Mouse (Mus musculus) MEL (cell line): ENCODE measurements around the gene Stx2.

Source experiments
- CTCF ChIP-seq, 3 experiments: IDR thresholded peaks in 2 of 3; conservative IDR thresholded peaks in 1 of 3; 2 replicates each; pipeline ENCODE4 v1.5.1; 2011 to 2012; ENCODE audit warnings: low read length in 3 of 3, low read depth in 2 of 3, mild to moderate bottlenecking in 2 of 3, improper control_type of control experiment in 1 of 3, inconsistent platforms in 1 of 3, mixed read lengths in 1 of 3, moderate library complexity in 1 of 3; ENCODE audit not compliant: control insufficient read depth in 1 of 3, insufficient read depth in 1 of 3, poor library complexity in 1 of 3, severe bottlenecking in 1 of 3
- ETS1 ChIP-seq: IDR thresholded peaks from 2 replicates; pipeline ENCODE4 v1.6.1; 2012; ENCODE audit warnings: low read depth, mild to moderate bottlenecking, inconsistent platforms, low read length, improper control_type of control experiment, moderate library complexity
- GATA1 ChIP-seq: IDR thresholded peaks from 2 replicates; pipeline ENCODE4 v1.6.1; 2011; ENCODE audit warnings: low read depth, low read length, improper control_type of control experiment
- HCFC1 ChIP-seq: IDR thresholded peaks from 2 replicates; pipeline ENCODE4 v1.6.1; 2012; ENCODE audit warnings: low read depth, mild to moderate bottlenecking, inconsistent platforms, low read length, improper control_type of control experiment, moderate library complexity
- MAFK ChIP-seq: IDR thresholded peaks from 2 replicates; pipeline ENCODE4 v1.6.1; 2011; ENCODE audit warnings: low read depth, mild to moderate bottlenecking, low read length, improper control_type of control experiment, borderline replicate concordance
- MAX ChIP-seq: IDR thresholded peaks from 2 replicates; pipeline ENCODE4 v1.6.1; 2011; ENCODE audit warnings: low read length, improper control_type of control experiment
- MYB ChIP-seq: IDR thresholded peaks from 2 replicates; pipeline ENCODE4 v1.6.1; 2011; ENCODE audit warnings: mild to moderate bottlenecking, low read depth, low read length, improper control_type of control experiment
- POLR2A ChIP-seq, 2 experiments: IDR thresholded peaks; 2 replicates each; pipeline ENCODE4 v1.6.1; 2011 to 2012; ENCODE audit warnings: low read length in 2 of 2, mild to moderate bottlenecking in 2 of 2, control low read depth in 1 of 2, improper control_type of control experiment in 1 of 2, low read depth in 1 of 2, moderate library complexity in 1 of 2; ENCODE audit not compliant: control insufficient read depth in 1 of 2, insufficient read depth in 1 of 2, poor library complexity in 1 of 2
- RCOR1 ChIP-seq: IDR thresholded peaks from 2 replicates; pipeline ENCODE4 v1.6.1; 2012; ENCODE audit warnings: low read depth, mild to moderate bottlenecking, inconsistent platforms, low read length, improper control_type of control experiment
- ZC3H11A ChIP-seq: IDR thresholded peaks from 2 replicates; pipeline ENCODE4 v1.6.1; 2012; ENCODE audit warnings: low read depth, mild to moderate bottlenecking, inconsistent platforms, low read length, improper control_type of control experiment

DNA sequence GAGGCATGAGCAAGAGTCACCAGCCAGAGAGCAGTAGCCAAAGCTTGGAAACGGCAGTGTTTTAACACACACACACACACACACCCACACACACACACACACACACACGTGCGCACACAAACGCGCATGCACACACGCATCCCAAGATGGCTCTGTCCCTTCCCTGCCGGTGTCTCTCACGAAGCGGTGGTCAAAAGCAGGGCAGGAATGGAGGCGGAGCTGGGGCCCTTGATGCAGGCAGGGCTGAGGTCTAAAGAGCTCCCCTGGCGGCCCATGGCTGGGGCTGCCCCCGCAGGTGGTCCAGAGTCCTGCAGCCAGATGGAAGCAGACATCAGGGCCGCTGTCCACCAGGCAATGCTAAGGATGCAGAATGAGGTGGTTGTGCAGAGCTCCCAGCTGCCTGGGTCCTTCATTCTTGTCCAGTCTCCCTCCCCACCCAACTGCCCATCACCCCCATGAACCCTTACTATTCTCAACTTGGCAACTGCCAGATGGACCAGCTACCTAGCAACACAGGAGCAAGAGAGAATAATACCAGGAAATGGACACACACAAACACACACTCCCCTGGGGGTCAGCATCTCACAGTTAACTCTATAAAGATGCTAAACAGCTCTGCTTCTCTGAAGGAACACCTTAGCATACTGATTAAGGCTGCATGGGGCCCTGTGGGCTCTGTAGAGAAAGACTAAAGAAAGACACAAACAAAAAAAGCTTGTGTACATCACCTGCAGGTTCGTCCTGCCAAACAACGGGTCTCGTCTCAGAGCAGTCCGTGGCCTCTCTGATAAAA lies 54.9 kb downstream of the Stx2 start, which contains the start of gene Rimbp2:
- TF ChIP-seq ZC3H11A, result no peak
- TF ChIP-seq HCFC1, result no peak
- TF ChIP-seq RCOR1, result no peak
- no peak for TF ChIP-seq ETS1
- TF ChIP-seq CTCF (IDR thresholded peaks at IDR 0.05 in 2 of 3, conservative IDR thresholded peaks at IDR 0.05 in 1 of 3; ENCODE audit: control insufficient read depth in 1 of 3, insufficient read depth in 1 of 3, low read depth in 2 of 3, low read length in 3 of 3, poor library complexity in 1 of 3, severe bottlenecking in 1 of 3), result no peak
- no peak for TF ChIP-seq GATA1
- TF ChIP-seq MAX, result no peak
- no peak for TF ChIP-seq POLR2A (IDR thresholded peaks at IDR 0.05; ENCODE audit: control insufficient read depth in 1 of 2, insufficient read depth in 1 of 2, low read depth in 1 of 2, low read length in 2 of 2, poor library complexity in 1 of 2)
- no peak for TF ChIP-seq MYB
- TF ChIP-seq MAFK, result no peak
